Mouse (Mus musculus): ENCODE measurements around the gene Prrc2a.

Gene Prrc2a

DNA sequence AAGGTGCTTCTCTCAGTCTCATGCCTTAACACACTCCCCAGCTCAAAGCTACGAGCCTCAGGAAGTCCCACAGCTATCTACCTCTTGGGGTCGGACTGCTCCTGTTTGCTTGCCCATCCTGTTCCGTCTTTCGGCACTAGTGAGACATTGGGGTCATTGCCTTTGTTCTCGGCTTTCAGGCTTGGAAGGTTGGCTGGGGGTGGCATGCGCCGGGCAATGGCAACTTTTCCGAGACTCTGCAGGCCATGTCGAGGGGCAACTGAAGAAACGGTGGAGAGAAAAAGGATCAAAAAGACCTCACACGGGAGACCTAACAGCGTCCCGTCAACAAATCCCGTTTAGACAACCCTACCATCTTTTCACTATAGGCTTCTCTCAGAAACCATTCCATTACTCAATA is 2.6 kb downstream of the Prrc2a start:
- no peak for DNase-seq (ENCODE audit: low read depth)

DNA sequence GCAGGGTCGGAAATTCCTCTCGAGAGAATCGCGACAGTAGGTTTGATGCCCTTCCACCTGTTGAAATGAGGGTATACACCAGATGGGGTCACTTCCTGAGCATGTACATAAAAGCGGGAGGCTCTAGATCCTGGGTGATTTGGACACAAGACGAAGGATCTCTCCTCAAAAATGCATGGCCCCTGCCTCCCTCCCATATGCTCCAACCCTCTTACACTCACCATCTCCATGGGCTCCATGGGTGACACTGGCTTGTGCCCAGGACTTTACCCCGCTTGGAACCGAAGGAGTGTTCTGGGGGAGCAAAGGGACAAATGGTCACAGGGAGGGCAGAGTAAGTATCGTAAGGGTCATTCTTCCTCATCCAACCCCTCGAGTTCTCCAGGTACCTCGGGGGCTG is 3.3 kb downstream of the Prrc2a start:
- DNase-seq (ENCODE audit: low read depth), result no peak

DNA sequence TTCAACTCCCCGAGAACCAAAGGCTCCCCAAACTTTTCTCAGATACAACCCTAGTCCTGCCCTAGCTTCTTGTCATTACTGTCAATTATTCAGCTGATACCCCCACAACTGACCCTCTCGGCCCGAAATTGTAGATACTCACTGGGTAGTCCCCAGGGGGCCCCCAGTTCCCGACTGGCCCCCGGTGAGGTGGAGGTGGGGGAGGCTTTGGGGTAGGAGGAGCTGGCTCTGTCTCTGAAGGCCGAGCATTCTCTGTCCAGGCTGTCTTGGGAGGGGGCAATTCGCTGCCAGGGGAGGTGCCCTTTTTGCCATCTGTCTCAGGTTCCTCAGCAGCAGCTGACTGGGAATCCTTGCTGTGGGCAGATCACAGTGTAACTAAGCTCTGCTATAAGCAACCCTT is 5.1 kb downstream of the Prrc2a start:
- no peak for DNase-seq (ENCODE audit: low read depth)

DNA sequence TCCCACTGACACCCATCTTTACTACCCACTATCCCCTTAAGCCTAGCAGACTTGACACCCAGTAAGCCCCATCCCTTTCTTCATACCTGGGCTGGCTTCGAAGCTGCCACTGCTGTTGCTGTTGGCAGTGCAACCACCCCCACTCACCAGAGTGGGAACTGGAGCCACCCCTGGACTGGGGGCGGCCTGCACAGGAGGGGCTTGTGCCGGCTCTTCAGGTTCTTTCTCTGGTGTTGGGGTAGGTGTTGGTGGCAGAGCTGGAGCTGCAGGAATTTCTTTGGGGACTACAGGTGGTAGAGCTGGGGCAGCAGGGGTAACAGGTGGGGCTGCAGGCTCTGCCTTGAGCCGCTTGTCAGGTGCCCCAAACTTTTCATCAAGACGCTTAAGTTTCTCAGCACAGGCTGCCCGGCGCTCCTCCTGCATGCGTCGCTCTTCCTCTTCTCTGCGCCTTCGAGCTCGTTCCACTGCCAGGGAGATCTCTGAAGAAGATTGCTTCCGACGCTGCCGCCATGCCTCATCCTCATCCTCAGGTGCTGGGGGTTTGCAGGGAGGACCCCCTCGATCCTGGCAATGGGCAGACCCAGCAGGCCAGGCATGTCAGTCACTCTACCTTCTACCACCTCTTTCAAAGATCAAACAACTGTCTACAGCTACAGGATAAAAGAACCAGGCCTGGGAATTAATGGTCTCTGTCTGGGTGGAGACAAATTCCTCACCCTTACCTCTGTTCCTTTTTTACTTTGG is 5.7 kb downstream of the Prrc2a start:
- no peak for DNase-seq (ENCODE audit: low read depth)

DNA sequence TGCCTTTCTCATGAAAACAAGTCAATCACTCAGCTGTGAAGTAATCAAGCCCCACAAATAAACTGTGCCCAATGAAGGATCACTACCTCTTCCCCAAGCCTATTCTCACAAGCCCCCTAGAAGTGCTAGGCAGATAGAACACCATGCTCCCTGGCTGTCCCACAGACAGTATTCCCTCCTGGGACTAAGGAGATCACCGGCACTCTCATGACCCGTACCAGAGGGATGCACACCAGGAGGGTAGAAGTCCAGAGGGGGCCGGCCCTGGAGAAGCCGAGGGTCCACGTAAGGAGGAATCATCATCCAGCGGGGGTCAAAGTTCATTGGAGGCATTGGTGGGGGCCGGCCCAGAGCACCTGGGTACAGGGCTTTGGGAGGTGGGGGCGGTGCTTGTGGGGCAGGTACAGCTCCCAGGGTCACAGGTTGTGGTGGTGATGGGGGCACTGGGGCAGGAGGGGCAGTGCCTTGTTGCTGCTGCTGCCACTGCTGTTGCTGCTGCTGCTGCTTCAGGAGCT is 7.0 kb downstream of the Prrc2a start:
- no peak for DNase-seq (ENCODE audit: low read depth)

DNA sequence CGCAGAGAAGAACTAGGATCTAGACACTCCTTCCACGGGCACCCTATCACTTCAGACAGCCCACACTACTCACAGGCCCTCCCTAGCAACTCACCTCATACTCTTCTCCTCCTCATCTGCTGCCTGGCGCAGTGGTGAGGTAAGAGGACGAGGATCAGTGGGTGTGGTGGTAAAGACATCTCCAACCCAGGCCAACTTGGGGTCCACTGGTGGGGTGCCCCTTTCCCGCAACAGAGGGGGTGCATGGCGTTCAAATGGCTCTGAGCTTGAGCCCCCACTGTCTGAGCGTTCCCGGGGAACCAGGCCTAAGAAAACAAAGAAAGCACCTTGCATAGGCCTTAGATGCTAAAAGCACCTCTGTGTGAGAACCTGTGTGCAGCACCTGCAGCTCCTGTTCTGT is 7.4 kb downstream of the Prrc2a start:
- no peak for DNase-seq (ENCODE audit: low read depth)

DNA sequence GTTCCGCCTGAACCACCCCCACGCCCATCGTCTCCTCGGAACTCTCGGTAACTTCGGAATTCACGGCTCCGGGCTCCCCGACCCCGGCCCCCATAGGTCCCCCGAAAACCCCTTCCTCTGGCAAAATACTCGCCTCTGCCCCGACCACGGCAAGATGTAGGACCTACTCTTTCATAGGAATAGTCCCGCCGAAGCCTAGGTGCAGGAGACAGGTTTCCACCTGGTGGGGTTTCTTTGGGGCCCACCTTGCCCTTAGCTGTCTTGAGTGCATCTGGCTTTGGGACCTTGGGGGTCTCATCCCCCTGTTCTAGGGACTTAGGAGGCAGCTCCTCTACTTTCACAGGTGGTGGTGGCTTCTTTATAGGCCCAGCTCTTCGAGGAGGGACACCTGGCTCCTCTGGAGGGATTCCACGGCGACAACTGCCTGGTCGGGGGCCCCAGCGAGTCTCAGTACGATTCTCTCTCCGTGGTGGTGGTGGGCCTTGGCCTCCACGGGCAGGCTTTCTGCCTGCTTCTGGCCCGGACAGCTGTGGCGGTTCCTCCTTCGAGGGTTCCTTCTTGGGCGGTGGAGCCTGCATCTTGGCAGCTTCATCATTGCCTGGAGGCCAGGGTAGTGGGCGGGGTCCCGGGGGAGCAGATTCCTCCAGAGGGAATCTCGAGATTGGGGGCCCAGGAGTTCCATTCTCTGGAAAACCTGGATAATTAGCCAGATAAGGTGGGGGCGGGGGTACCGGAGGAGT is 8.1 kb downstream of the Prrc2a start:
- no peak for DNase-seq (ENCODE audit: low read depth)

DNA sequence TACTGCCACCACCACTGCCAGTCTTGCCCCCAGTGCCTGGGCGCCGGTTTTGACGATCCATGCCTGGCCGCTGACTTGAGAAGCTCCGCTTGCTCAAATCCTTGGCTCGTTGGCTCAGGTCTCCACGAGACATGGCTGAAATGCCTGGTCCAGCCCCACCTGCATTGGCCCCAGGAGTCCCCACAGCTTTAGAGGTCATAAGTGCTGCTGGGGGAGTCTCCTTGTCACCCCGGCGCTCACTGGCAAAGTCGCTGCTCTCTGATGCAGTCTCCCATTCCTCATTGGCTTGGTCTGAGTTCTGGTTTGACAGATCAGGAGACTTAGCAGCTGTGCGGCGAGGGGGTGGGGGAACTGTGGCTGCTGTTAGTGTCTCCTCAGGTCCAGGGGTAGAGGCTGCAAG is 9.2 kb downstream of the Prrc2a start:
- no peak for DNase-seq (ENCODE audit: low read depth)

DNA sequence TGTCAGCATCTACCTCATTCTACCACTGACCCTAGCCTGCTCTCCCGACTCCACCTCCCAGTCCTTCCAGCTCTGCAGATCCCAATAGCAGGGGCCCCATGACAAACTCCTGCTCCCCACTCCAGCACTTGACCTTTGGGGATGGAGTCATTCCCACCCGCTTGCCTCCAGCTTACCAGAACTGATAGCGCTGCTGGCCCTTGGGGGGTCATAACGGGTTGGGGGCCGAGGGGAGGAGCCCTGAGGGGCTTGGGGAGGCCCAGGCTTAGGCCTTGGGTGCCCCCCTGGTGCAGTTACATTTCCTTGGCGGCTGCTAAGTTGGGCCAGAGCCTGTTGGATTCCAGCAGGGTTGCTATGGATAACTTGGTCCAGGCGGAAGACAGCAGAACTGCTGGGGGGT is 10.1 kb downstream of the Prrc2a start:
- no peak for DNase-seq (ENCODE audit: low read depth)

DNA sequence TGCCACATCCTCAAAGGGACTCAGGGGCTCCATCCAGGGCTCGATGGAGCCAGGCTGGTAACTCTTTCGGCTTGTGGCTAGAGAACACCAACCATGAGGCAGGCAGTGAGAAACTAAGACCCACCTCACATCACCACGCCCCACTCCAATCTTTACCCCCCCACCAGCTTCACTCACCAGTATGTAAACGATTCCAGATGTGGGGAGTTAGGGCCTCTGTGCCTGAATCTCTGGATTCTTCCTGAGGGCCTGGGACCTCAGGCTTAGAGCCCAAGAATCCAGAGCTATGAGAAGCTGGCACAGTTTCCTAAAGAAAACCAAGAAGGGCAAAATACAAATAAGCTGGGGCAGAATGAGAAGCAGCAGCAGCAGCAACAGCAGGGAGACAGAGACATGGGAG is 10.8 kb downstream of the Prrc2a start:
- no peak for DNase-seq (ENCODE audit: low read depth)

DNA sequence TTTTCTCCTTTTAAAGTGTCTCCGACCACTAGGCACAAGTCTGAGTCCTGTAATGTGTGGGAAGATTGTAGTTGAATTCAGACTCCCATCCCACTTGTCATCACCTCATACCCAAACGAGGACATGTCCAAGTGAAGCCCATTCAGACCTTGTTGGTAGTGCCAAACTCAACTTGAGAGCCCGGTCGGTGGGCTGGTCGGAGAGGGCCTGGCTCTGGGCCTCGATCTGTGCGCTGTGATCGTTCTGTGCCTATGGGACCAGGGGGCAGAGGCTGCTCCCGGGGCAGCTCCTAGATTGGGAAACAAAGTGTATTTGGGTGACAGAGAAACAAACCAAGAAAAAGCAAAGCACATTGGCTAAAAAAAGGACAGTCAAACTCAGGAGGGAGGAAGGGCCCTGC is 11.6 kb downstream of the Prrc2a start:
- DNase-seq (ENCODE audit: low read depth), result no peak

DNA sequence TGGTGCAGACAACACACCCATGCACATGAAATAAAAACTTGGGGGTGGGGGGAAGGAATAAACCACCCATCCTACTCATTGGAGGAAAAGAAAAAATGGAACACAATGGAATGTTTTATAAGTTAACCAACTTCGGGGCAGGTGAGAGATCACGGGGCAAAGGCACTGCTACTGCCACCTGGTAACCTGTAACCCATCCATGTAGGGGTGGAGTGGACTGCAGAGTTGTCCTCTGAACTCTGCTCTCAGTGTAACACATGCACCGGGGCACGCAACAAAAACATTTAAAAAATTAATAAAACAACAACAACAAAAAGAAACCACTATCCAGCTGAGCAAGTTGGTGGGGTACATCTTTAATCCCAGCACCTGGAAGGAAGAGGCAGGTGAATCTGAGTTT is 12.6 kb downstream of the Prrc2a start:
- DNase-seq (ENCODE audit: low read depth), result no peak

DNA sequence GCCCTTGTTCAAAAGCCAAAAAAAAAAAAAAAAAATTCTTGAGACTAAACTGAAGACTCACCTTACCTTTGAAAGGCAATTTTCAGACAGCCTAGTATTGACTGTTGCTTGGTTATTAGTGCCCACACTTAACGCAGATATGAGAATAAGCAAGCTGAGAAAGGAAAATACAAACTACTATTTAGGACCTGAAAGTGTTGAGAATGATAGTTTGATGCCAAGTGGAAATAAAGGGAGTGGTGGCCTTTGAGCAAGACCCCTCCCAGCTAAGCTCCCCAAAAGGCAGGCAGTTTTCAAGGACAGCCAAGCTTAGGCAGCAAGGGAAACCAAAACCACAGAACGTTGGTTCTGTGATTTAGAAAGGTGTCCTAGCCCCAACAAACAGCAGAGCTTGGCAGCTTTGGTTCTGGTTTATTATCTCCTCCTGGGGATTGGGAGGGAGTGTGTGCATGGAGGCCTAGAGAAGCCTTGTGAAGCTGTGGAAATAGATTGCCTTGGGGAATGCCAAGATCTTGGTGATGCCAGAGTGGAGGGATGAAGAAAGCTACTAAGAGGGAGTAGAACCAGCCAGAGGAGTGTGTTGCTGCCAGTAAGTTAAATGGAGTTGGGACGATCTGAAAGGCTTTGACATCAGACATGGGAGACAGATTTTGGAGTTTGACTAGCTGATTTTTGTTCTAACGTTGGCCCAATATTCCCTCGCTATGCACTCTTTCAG is 16.6 kb downstream of the Prrc2a start:
- no peak for DNase-seq (ENCODE audit: low read depth)

DNA sequence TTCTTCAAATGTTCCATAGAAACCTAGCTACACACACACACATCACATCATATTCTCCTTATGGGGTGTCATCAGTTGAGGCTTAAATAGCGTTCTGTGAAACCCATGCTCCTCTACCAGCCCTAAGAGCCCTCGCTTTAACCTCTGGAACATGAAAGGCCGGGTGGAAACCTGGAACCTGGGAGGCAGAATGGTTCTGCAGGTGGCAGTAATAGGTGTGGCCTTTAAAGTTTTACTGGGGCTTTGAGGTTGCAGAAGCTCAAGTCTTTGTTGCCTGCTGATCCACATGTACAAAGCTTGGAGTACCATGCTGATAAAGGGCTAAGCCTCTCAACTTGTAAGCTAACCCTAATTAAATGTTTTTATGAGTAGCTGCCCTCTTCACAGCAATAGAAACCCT is 17.3 kb downstream of the Prrc2a start:
- DNase-seq (ENCODE audit: low read depth), result no peak

DNA sequence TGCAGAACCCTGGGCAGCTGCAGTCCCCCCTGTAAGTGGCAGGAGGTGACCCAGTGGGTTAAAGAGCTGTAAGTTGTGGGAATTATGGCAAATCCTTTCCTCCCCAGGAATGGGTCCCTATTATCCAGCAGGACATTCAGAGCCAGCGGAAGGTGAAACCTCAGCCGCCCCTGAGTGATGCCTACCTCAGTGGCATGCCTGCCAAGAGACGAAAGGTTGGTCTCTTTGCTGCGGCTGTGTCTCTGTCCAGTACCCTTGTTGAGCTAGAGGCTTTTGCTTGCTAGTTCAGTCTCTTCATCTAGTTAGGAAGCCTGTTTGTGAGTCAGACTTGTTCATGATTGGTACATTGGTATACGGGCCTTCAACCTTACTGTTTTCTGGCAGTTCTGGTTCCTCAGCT is 18.6 kb downstream of the Prrc2a start:
- DNase-seq (ENCODE audit: low read depth), result no peak

DNA sequence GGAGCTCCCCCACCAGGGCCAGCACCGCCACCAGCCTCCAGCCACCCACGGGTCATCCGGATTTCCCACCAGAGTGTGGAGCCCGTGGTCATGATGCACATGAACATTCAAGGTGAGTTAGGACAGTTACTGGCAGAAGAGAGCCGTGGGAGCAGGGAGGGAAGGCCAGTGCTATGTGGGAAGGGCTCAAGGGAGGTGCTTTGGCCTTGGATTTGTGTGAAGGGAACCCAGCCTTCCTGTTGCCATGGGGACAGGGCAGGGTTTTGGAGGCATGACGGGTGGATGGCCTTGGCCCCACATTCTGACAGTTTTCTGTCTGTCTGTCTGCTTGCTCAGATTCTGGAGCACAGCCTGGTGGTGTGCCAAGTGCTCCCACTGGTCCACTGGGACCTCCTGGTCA is 22.7 kb downstream of the Prrc2a start:
- DNase-seq (ENCODE audit: low read depth), result no peak

DNA sequence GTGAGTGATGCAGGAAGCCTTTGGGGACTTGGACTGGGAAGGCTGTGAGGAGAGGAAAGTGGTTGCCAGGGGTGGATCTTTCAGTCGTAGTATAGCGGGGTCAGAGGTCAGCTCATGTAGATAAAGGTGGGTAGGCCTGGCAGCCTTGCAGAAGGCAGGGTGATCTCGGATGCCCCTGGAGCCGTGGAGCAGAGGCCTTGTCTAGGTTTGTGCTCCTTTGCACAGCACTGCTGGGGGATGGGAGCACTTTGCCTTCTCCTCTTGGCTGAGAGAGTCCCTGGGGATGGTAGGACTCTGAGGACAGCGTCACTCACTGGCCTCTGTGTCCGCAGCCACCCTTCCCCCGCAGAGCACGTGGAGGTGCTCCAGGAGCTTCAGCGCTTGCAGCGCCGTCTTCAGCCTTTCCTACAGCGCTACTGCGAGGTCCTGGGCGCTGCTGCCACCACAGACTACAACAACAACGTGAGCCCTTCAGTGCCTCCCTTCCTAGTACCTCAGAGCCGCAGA is 24.2 kb downstream of the Prrc2a start:
- DNase-seq (ENCODE audit: low read depth), result no peak

DNA sequence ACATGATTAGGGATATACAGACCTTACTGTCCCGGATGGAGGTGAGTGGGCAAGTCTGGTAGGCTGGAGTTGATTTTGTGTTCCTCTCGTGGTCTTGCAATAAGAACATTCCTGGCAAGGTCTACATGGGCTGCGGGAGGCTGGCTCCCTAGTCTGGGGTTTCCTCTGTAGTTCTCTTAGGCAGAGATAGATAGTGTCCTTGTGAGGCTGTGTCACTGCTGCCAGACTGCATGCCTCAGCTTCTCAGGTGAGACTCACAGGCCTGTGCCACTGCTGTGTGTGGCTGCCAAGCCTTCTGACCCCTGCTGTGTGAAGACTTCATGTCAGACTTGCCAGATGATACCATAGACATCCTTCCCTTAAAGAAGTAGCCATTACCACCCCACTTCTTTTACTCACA is 25.4 kb downstream of the Prrc2a start:
- no peak for DNase-seq (ENCODE audit: low read depth)

DNA sequence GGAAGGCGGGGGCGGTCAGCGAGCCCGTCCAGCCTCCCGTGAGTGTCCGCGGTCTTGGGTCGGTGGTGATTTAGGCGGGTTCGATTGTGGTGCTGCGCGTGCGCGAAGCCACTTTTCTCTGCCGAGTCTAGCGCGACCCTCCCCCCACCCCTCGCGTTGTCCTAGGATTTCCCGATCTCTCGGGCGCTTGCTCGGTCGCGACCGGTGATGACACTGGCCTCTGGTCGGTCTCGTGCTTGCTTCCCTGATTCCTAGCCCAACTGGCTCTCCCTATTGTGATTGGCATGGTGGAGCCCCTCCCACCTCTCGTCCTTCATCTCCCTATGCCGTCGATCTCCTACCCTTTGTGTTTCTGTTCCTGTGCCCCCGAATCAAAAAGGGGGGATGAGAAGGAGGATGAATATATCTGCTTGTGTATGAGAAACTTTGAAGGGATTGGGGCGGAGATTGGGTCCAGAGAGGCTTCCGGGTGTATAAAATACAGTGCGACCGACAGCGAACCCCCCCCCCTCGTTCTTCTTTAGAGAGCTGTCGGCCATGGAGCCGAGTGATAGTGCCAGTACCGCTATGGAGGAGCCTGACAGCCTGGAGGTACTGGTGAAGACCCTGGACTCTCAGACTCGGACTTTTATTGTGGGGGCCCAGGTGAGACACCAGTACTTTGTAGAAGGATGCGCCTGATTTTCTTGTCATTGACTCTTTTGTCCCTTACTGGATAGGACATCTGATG is 28.9 kb downstream of the Prrc2a start:
- DNase-seq (ENCODE audit: low read depth), result peak; percentile 47

DNA sequence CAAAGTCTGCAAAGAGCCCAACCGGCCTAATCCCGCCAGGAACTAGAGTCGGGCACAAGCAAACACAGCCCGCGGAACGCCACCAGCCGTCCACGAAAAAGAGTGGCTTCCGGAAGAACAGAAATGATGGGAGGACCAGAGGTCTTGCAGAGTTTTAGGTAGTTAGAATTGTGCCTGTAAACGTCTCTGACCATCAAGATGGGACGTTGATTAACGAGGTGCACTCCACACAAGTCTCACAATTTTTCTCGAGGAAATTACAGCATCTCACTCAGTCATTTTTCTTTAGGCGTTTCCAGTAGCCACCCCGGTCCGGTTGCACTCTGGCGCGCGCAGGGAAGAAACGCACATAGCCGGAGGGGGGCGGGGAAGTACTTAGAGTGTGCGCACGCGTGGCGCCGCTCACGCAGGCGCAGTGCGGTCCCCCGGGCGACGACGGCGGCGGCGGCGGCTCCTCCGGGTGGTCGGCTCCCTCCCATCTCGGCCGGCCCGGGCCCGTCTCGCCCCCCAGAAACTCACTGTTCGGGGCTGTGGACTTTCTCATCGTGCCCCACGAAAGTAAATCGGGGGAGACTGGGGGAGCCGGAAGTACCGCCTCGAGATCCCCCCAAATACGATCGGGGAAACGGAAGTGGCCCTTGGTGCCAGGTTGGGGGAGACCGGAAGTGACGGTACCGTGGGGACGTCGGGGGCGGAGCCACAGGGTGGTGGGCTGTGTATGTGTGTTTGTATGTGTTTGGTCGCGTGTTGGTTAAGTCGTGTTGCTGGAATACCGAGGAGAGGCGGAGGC is 29.7 kb downstream of the Prrc2a start, which contains the start of gene Bag6:
Gene Bag6, plus strand, starts transcription at position 378 of the 790 bp plus-strand sequence.
- DNase-seq (ENCODE audit: low read depth), result peak; percentile 87

DNA sequence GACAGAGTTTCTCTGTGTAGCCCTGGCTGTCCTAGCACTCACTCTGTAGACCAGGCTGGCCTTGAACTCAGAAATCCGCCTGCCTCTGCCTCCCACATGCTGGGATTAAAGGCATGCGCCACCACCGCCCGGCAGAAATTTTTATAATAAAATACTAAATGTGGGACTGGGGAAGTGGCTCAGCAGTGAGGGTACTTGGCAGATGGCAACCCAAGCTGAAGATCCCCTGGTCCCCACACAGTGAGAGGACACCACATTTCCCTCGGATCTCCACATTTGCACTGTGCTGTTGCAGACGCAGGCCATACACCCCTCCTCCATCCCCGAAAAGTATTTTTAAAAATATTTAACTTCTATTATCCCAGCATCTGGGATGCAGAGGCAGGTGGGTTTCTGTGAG is 31.2 kb downstream of the Prrc2a start:
- DNase-seq (ENCODE audit: low read depth), result no peak
